Mouse (Mus musculus): ENCODE results near the gene Nrf1.

The Nrf1 gene

GRCm38 (mm10) chr6:30175225-30175917 is 127.6 kb downstream of the Nrf1 start:
- DNase-seq (ENCODE audit: extremely low read depth, low read depth) = no peak

GRCm38 (mm10) chr6:30175918-30176421 is 128.2 kb downstream of the Nrf1 start:
- no peak for DNase-seq (ENCODE audit: extremely low read depth, low read depth)

GRCm38 (mm10) chr6:30176496-30176895 is 128.7 kb downstream of the Nrf1 start:
- DNase-seq (ENCODE audit: extremely low read depth, low read depth) = no peak

- DNase-seq (ENCODE audit: extremely low read depth, low read depth) = no peak
Observed at GRCm38 (mm10) chr6:30177305-30177704, 129.5 kb downstream of the Nrf1 start.

- no peak for DNase-seq (ENCODE audit: extremely low read depth, low read depth)
Observed at GRCm38 (mm10) chr6:30178023-30178639, 130.3 kb downstream of the Nrf1 start.

GRCm38 (mm10) chr6:30179046-30179445 is 131.3 kb downstream of the Nrf1 start:
- no peak for DNase-seq (ENCODE audit: extremely low read depth, low read depth)

- DNase-seq (ENCODE audit: extremely low read depth, low read depth) = no peak
Observed at GRCm38 (mm10) chr6:30180321-30180720, 132.5 kb downstream of the Nrf1 start.

GRCm38 (mm10) chr6:30182038-30182437 is 134.2 kb downstream of the Nrf1 start:
- DNase-seq (ENCODE audit: extremely low read depth, low read depth) = no peak

- no peak for DNase-seq (ENCODE audit: extremely low read depth, low read depth)
Observed at GRCm38 (mm10) chr6:30183624-30184023, 135.8 kb downstream of the Nrf1 start.

GRCm38 (mm10) chr6:30195656-30196055 is 147.9 kb downstream of the Nrf1 start:
- no peak for DNase-seq (ENCODE audit: extremely low read depth, low read depth)

GRCm38 (mm10) chr6:30196143-30196542 is 148.4 kb downstream of the Nrf1 start:
- DNase-seq (ENCODE audit: extremely low read depth, low read depth) = no peak

All from MEL-GATA-1-ER (cell line).